10 mouse cellular contexts compared by ENCODE assay signal in the genomic region with DNA sequence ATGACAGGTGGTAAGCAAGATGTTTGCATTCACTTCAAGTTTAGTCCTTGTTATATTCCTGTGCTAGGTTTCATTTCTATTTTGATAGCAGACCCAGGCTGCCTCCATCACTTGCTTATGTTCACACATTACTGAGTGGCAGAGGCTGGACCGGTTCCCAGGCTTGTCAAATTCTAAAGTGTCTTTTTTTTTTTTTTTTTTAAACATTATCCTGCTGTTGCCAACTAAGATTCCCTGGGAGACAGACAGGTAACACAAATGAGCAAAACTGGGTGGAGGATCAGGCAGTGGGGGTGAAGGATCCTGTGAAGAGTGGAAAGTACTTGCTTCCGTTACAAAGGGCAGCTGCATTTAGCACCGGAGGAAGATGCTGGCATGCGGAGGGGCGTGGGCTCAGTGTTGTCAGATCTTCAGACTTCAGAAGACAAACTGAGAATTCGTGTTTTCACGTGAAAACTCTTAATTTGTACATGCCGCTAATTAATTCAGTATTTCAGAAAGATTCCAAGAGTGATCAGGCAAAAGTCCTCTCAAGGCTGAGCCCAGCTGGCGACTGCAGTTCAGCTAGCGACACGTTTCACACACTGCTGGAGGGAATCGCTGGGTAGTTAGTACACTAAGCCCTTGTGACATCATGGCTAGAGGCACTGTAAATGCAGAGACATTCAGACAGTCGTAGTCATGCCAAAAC.
DNase-seq lines count a peak whose midpoint lies in the region; ATAC-seq lines count a peak whose summit lies in the region.
"Had no signal": no experiment of that assay in that cellular context is flagged by ENCODE, and none has a peak within 500 bp of the region (broad histone marks: within the 10 kb centered on the region; RNA-seq: fewer than 3 reads in every experiment).

No protein-coding gene starts in this region.

- no peaks in the 10 kb centered on the region for H3K36me3 ChIP-seq in heart, embryonic 15.5 days
- no peaks in the 10 kb centered on the region for H3K36me3 ChIP-seq in forebrain, embryonic 16.5 days (ENCODE audit: control insufficient read depth, insufficient read depth)
- H3K36me3 ChIP-seq: limb, embryonic 15.5 days had no signal

- ATAC-seq in heart, embryonic 15.5 days (replicated peaks; ENCODE audit: insufficient number of reproducible peaks, insufficient read depth, low FRiP score, low read depth), result no peak
- peak; percentile 92 for ATAC-seq in forebrain, embryonic 16.5 days
- no peak for ATAC-seq in megakaryocyte-erythroid progenitor cell, adult 5-6 weeks (replicated peaks; ENCODE audit: low FRiP score, low TSS enrichment, poor library complexity, severe bottlenecking)

- no peaks in the 10 kb centered on the region for H3K27me3 ChIP-seq in heart, embryonic 15.5 days
- no peaks in the 10 kb centered on the region for H3K27me3 ChIP-seq in forebrain, embryonic 16.5 days (replicated peaks; ENCODE audit: control insufficient read depth, insufficient read depth, low read length)
- H3K27me3 ChIP-seq: CH12.LX; limb, embryonic 15.5 days had no signal

- no peak overlapping the region for H3K27ac ChIP-seq in heart, embryonic 15.5 days
- peak overlapping the region; percentile 73 for H3K27ac ChIP-seq in forebrain, embryonic 16.5 days (ENCODE audit: low read length)
- H3K27ac ChIP-seq: limb, embryonic 15.5 days had no signal

- intact Hi-C loops in heart, postnatal 14 days (cut with DNase I), result no loop called here

- H3K9ac ChIP-seq in heart, embryonic 15.5 days, result no peak overlapping the region
- H3K9ac ChIP-seq in forebrain, embryonic 16.5 days (replicated peaks; ENCODE audit: low read depth, low read length), result no peak overlapping the region
- H3K9ac ChIP-seq: limb, embryonic 15.5 days had no signal

- no peak for DNase-seq in heart, postnatal 14 days
- peak; percentile 17 to 41 for DNase-seq in layer of hippocampus, postnatal 25 days (ENCODE audit: extremely low spot score in 1 of 2, low spot score in 1 of 2)
- peak; percentile 63 to 73 for DNase-seq in right cerebral cortex, adult 2 months (ENCODE audit: low spot score in 2 of 2)
- no peak for DNase-seq in adrenal gland, adult 2 months
- DNase-seq in liver, result no peak

- whole genome bisulfite sequencing in heart, embryonic 15.5 days, result 33% methylated on average over 13 of the region's 13 CpGs
- WGBS in forebrain, embryonic 16.5 days, result 17% methylated on average over 13 of the region's 13 CpGs

- H3K4me3 ChIP-seq in heart, embryonic 15.5 days, result no peak overlapping the region
- H3K4me3 ChIP-seq in forebrain, embryonic 16.5 days (replicated peaks; ENCODE audit: low read length), result 0 out of 2 replicates have a peak overlapping the region, but pooled peaks have one; percentile 5
- H3K4me3 ChIP-seq: limb, embryonic 15.5 days had no signal

- H3K4me2 ChIP-seq in heart, embryonic 15.5 days, result peak overlapping the region; percentile 34
- H3K4me2 ChIP-seq in forebrain, embryonic 16.5 days (ENCODE audit: low read length), result peak overlapping the region; percentile 36
- H3K4me2 ChIP-seq: limb, embryonic 15.5 days had no signal

- no peaks in the 10 kb centered on the region for H3K9me3 ChIP-seq in heart, embryonic 15.5 days (replicated peaks)
- H3K9me3 ChIP-seq in forebrain, embryonic 16.5 days (ENCODE audit: control insufficient read depth, low read length), result no peaks in the 10 kb centered on the region
- H3K9me3 ChIP-seq: limb, embryonic 15.5 days had no signal

- no peaks in the 10 kb centered on the region for H3K4me1 ChIP-seq in heart, embryonic 15.5 days (replicated peaks)
- H3K4me1 ChIP-seq in forebrain, embryonic 16.5 days (replicated peaks; ENCODE audit: control insufficient read depth, insufficient read depth, low read length), result peaks cover 13% of the 10 kb centered on the region
- H3K4me1 ChIP-seq: limb, embryonic 15.5 days had no signal

Comparison
In these comparisons a context has a peak if more than half of its experiments do, and no peak if none do; other contexts are left out.
1. DNase-seq: peak in layer of hippocampus, postnatal 25 days (2 of 2) and right cerebral cortex, adult 2 months (2 of 2); none in heart, postnatal 14 days (0 of 2), adrenal gland, adult 2 months (single experiment) and liver (single experiment).